Mouse (Mus musculus) bone marrow macrophage, adult 2 months (primary cell): Measurements from ENCODE around the gene Grb2.

Experiments
- CTCF ChIP-seq: IDR thresholded peaks from 2 replicates; pipeline ENCODE4 v1.5.1; 2012; ENCODE audit warnings: low read depth, mild to moderate bottlenecking, low read length, moderate library complexity
- POLR2A ChIP-seq: IDR thresholded peaks from 2 replicates; pipeline ENCODE4 v1.6.1; 2012; ENCODE audit warnings: mild to moderate bottlenecking, low read depth, low read length, borderline replicate concordance

DNA sequence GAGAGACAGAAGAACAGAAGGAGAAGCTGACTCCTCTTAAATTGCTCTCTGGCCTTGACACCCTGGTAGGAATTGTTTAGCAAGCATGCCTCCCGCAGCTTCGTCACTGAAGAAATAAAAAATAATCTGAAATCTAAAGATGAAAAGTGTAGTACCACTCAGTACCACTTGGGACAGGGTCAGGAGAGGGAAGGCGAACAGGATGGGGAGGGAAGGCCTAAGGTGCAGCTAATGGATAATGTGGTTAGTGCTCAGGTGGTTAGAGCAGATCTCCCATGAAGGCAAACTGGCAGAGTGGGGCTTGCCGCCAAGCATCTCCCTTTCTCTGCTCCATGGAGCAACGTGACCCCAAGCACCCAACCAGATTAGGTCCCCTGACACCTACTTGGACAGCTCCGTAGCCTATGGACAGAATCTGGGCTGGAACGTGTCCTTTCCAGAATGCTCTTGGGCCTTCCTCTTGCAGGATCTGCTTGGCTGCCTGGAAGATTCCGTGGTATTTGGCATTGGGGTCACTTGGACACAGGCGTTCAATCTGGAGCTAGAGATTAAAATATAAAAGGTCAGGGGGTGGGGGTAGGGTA, 84.8 kb downstream of the Grb2 start:
- TF ChIP-seq POLR2A (no peak), CTCF (no peak)
